Mouse (Mus musculus) lung, adult 18-20 months (tissue): Measurements from ENCODE around the gene Il6.
"Not testable (repeated sequence)": the region's sequence is repeated elsewhere in the genome, so short reads cannot be mapped to it uniquely, and the experiment has no call there.

Experiments
- DNase-seq, 2 experiments: peaks; one replicate each; pipeline ENCODE4 v3.0.0; 2022; ENCODE audit warnings: mixed read lengths in 2 of 2

Gene Il6

GRCm38 (mm10) chr5:30012726-30013503 is at the start of gene Il6:
Il6 (plus strand) TSS chr5:30013114.
- peak; percentile 88 to 89 for DNase-seq

DNA sequence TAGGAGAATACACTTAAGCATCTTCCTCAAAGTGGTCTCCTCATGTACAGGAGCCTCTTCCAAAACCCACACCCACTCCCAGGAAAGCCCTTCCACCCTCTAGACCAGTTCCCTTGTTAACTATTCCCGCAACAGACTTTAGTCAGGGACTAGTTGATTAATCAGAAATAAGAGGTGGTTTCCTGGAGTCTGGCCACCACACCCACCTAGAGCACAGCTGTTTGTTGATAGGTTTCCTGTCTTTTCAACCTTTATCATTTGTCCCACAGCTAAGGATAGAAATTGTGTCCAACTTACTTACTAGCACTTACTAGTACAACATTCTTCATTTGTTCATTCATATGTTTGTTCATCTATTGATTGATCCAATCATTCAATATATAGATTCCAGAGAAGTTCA is 49.4 kb upstream of the Il6 start:
- no peak for DNase-seq

- no peak for DNase-seq
These were observed 42.7 kb upstream of the Il6 start for GRCm38 (mm10) chr5:29970212-29970611.

DNA sequence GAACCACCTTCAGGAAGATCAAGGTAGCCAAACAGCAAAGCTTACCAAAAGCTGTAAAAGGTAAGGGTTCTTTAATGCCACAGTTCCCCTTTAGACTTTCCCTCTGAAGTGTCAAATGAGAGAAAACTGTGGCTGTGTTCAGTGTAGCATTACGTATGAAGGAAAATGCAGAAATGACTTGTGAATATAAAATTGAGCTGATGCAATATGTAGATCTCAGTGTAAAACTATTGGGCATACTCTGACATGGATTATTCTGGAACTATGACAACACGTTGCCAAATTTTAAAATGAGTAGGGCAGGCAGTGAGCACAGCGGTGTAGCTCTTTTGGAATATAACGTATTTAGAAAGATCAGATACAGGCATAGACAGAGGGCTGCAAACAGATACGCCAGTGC is 40.1 kb upstream of the Il6 start:
- no peak for DNase-seq

DNA sequence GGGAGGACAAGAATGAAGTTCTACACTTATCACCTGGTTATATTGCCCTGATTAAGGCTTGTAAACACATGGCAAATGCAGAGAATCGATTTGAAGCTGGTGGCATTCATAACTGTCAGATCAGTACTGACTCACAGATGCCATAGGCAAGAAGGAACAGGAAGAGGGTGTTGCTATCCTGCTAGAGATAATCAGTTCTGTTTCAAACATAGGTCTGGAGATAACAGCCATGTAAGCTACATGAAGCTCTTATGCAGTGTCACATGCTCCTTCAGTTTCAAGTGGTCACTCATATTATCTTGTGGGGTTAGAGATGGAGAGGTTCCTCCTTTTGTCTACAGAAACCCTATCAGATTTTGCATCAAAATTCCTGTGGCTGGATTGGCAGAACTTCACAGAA is 39.4 kb upstream of the Il6 start:
- DNase-seq, result no peak

GRCm38 (mm10) chr5:29974115-29974514 is 38.8 kb upstream of the Il6 start:
- no peak for DNase-seq

DNA sequence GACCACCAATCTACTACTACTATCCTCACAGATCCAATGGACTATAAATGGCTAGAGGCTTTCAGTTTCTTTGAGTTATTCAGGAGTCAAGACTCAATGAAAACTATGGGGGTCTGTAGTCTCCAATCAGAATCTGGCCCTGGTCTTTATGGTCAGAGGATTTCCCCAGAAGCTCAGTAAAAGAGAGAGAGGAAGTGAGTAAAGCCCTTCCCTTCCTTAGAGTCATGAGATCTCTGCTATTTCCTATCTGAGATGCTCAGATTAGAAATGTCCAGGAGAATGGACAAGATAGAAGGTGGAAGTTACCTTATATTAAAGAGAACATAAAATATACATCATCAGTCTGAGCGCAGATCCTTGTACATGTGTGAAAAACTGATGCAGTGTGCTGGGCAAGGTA is 19.3 kb upstream of the Il6 start:
- no peak for DNase-seq

DNA sequence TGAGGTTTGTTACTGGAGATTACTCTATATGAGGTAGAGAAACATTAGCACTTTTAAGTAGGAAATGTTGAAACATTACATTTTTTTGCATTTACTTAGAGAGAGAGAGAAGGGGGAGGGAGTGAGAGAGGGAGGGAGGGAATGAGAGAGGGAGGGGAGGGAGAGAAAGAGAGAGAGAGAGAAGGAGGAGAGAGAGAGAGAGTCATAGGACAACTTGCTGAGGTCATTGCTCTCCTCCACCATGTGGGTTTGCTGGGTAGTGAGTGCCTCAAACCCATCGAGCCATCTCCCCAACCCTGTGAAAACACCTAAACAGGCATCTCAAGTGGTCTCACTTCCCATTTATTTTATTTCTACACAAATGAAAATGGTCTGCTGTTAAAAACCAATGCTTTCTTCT is 18.6 kb upstream of the Il6 start:
- DNase-seq, result no peak

DNA sequence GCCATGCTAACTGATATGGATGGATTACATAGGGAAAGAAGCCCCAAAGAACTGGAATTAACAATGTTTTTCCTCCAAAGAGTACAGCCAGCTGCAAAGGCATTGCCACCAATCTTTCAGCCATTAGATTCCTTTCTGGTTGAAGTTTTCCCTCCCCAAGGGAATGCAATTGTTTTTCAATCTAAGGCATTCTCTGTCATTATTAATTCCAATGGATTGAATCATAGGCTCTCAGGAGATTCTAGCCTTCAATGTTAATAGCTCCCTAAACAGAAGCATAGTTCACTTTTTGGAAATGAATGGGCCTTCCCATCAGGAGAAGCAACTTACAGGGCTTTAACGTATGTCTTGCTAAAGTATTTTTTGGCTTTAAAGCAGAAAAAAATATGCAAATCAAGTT is 15.6 kb upstream of the Il6 start:
- DNase-seq, result no peak

DNA sequence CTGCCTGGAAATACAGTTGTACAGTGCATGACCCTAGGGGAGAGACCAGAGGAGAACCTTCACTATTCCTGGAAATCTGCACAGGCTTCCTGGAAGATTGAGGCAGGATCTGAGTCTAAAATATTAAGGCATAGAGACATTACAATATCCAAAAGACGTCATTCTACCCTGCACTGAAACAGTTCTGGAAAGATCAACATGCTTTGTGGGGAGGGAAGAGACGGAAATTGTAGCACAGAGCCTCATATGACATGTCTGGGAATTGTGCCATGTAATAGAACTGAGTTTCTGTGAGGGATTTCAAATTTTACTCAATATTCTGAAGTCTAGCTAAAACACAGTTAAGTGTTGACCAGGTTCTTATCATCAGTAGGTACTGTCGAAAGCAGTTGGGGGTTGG is 12.0 kb upstream of the Il6 start:
- no peak for DNase-seq

DNA sequence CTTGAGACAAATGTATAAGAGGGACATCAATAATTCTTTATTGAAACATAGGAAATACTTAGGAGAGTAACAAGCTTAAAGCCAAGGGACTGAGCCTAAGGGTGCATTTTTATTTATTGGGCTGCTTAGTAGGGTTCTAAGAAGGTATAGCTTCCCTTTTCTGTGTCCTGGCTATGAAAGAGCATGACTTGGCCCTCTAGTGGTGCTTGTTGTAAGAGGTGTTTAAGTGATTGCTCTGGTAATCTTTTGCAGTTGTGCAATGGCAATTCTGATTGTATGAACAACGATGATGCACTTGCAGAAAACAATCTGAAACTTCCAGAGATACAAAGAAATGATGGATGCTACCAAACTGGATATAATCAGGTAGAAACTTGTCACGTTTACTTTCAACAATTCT is 1.7 kb downstream of the Il6 start:
- DNase-seq, result peak; percentile 4 to 38

- DNase-seq, result not testable (repeated sequence)
These were observed 22.9 kb downstream of the Il6 start for GRCm38 (mm10) chr5:30035862-30036261.

DNA sequence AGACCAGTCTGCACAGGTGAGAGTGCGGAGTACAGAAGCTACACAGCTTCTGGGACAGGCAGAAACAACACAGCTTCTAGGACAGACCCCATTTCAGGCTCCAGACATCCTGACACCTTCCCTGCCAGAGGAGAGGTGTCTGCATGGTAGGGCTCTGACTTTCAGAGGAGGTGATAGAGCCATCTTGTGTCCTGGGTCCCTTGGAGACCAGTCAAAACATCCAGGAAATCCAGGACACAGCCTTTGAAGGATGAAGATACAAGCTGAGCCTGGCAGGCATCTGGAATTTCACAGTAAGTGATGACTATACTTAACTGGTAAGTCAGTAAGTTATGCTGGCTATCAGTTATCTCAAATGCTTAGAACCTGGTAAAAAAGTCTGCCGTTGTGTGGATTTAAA is 24.2 kb downstream of the Il6 start:
- not testable (repeated sequence) for DNase-seq

DNA sequence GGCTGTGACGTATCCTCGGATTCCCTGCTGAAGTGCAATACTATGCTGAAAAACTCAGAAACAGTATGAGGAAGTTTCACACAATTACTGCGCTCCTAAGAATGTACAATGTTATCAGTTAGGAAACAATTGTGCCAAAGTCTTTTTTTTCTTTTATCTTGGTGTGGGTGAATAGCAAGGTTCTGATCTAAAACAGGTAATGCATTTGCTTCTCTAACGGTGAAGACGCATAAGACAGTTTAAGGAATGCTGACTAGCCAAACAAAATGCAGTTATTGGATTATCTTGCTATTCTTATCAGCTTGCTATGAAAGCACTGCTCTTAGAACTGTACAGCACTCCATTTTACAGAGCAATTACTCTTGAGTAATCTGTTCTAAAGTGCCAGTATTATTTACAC is 26.4 kb downstream of the Il6 start:
- not testable (repeated sequence) for DNase-seq

GRCm38 (mm10) chr5:30039841-30040240 is 26.9 kb downstream of the Il6 start:
- not testable (repeated sequence) for DNase-seq

- no peak for DNase-seq
These were observed 45.4 kb downstream of the Il6 start for GRCm38 (mm10) chr5:30058216-30058731.

- DNase-seq, result not testable (repeated sequence)
These were observed 46.7 kb downstream of the Il6 start for GRCm38 (mm10) chr5:30059607-30060006.

GRCm38 (mm10) chr5:30067726-30068125 is 54.8 kb downstream of the Il6 start:
- no peak for DNase-seq
